Mouse (Mus musculus): ENCODE measurements around the gene Rab11fip2. TPM values are rescaled to one million over a fixed set of nuclear protein-coding genes. Genes with fewer than 3 reads are reported as not detected.

Rab11fip2 gene
- total and polyA plus RNA-seq, 3 experiments, result 4.2 to 114 (median 4.9) TPM

DNA sequence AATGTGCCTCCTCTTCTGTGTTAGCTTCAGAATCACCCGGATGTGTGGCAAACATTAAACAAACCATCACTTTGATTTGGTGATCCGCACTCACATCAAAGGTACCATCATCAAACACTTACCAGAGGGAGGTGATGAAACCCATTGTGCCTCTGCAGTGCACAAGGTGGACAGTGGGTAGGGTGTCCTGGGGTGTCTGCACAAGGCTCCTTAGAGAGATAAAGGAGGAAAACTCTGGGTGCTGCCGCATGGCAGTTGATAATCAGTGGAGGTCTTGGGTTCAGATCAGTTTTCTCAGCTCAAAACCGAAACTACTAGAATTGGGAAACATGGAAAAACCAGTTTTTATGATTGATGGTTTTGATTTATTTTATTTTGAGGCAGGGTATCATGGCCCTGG is 54.1 kb downstream of the Rab11fip2 start:
- Histone ChIP-seq H3K79me2 (ENCODE audit: control insufficient read depth, insufficient read depth, low read length, poor library complexity) (no peaks in the 10 kb centered on the region), H3K36me3 (ENCODE audit: control insufficient read depth in 1 of 2, insufficient read depth in 2 of 2, low read length in 2 of 2) (no peaks in the 10 kb centered on the region), H3K27ac (ENCODE audit: control insufficient read depth, low read depth, low read length) (no peak overlapping the region), H3K4me3 (ENCODE audit: control insufficient read depth in 1 of 2, insufficient read depth in 1 of 2, low read depth in 2 of 2, low read length in 2 of 2) (no peak overlapping the region), H3K27me3 (ENCODE audit: control insufficient read depth in 1 of 2, insufficient read depth in 2 of 2, low read length in 2 of 2) (no peaks in the 10 kb centered on the region; a peak in 1 of 4 replicates), H3K4me1 (ENCODE audit: control insufficient read depth in 1 of 2, insufficient read depth in 2 of 2, low read length in 2 of 2) (no peaks in the 10 kb centered on the region), H3K9ac (ENCODE audit: control insufficient read depth, low read depth, low read length, poor library complexity, severe bottlenecking) (no peak overlapping the region), H3K9me3 (replicated peaks; ENCODE audit: insufficient read depth, low read length) (0 out of 2 replicates have a peak, but pooled peaks cover 1% of the 10 kb centered on the region)
- TF ChIP-seq MAFK (IDR thresholded peaks at IDR 0.05; ENCODE audit: borderline replicate concordance, low read depth, low read length) (no peak), USF2 (IDR thresholded peaks at IDR 0.05; ENCODE audit: borderline replicate concordance in 1 of 2, insufficient read depth in 1 of 2, low read depth in 1 of 2, low read length in 2 of 2) (no peak), EP300 (IDR thresholded peaks at IDR 0.05; ENCODE audit: low read depth in 1 of 2, low read length in 2 of 2) (no peak), GATA1 (IDR thresholded peaks at IDR 0.05; ENCODE audit: low read depth, low read length) (no peak), TCF12 (IDR thresholded peaks at IDR 0.05; ENCODE audit: low read depth, low read length) (no peak), MAZ (IDR thresholded peaks at IDR 0.05; ENCODE audit: low read depth, low read length) (no peak), CHD2 (IDR thresholded peaks at IDR 0.05; ENCODE audit: low read length) (no peak), USF1 (IDR thresholded peaks at IDR 0.05; ENCODE audit: low read depth, low read length) (no peak), TBP (IDR thresholded peaks at IDR 0.05; ENCODE audit: low read depth, low read length) (no peak), ZC3H11A (IDR thresholded peaks at IDR 0.05; ENCODE audit: low read depth, low read length) (no peak), SIN3A (IDR thresholded peaks at IDR 0.05; ENCODE audit: low read length) (no peak), BHLHE40 (IDR thresholded peaks at IDR 0.05; ENCODE audit: borderline replicate concordance, low read depth, low read length) (no peak), TAL1 (IDR thresholded peaks at IDR 0.05; ENCODE audit: low read length) (no peak), KAT2A (conservative IDR thresholded peaks at IDR 0.05; ENCODE audit: low read depth, low read length) (no peak), MYC (IDR thresholded peaks at IDR 0.05; ENCODE audit: low read depth, low read length) (no peak), MXI1 (IDR thresholded peaks at IDR 0.05; ENCODE audit: low read depth, low read length) (no peak), POLR2A (IDR thresholded peaks at IDR 0.05; ENCODE audit: control insufficient read depth in 1 of 2, insufficient read depth in 1 of 2, low read depth in 1 of 2, low read length in 2 of 2, poor library complexity in 1 of 2) (no peak), RCOR1 (IDR thresholded peaks at IDR 0.05; ENCODE audit: low read depth, low read length) (no peak), JUND (IDR thresholded peaks at IDR 0.05; ENCODE audit: low read depth, low read length) (no peak), NELFE (IDR thresholded peaks at IDR 0.05; ENCODE audit: low read depth, low read length) (no peak)
- no peak for DNase-seq (ENCODE audit: low read depth, low spot score)

GRCm38 (mm10) chr19:59888846-59889245 is 54.6 kb downstream of the Rab11fip2 start:
- H3K4me1 ChIP-seq (ENCODE audit: control insufficient read depth in 1 of 2, insufficient read depth in 2 of 2, low read length in 2 of 2), result no peaks in the 10 kb centered on the region
- H3K9ac ChIP-seq (ENCODE audit: control insufficient read depth, low read depth, low read length, poor library complexity, severe bottlenecking), result no peak overlapping the region
- H3K79me2 ChIP-seq (ENCODE audit: control insufficient read depth, insufficient read depth, low read length, poor library complexity), result no peaks in the 10 kb centered on the region
- 0 out of 2 replicates have a peak, but pooled peaks cover 1% of the 10 kb centered on the region for H3K9me3 ChIP-seq (replicated peaks; ENCODE audit: insufficient read depth, low read length)
- no peak overlapping the region for H3K4me3 ChIP-seq (ENCODE audit: control insufficient read depth in 1 of 2, insufficient read depth in 1 of 2, low read depth in 2 of 2, low read length in 2 of 2)
- TF ChIP-seq TCF12 (IDR thresholded peaks at IDR 0.05; ENCODE audit: low read depth, low read length) (no peak), NELFE (IDR thresholded peaks at IDR 0.05; ENCODE audit: low read depth, low read length) (no peak), POLR2A (IDR thresholded peaks at IDR 0.05; ENCODE audit: control insufficient read depth in 1 of 2, insufficient read depth in 1 of 2, low read depth in 1 of 2, low read length in 2 of 2, poor library complexity in 1 of 2) (no peak), E2F4 (IDR thresholded peaks at IDR 0.05; ENCODE audit: borderline replicate concordance, low read depth, low read length) (no peak), MAFK (IDR thresholded peaks at IDR 0.05; ENCODE audit: borderline replicate concordance, low read depth, low read length) (no peak), CTCF (IDR thresholded peaks at IDR 0.05 in 2 of 3, conservative IDR thresholded peaks at IDR 0.05 in 1 of 3; ENCODE audit: control insufficient read depth in 1 of 3, insufficient read depth in 1 of 3, low read depth in 2 of 3, low read length in 3 of 3, poor library complexity in 1 of 3, severe bottlenecking in 1 of 3) (no peak), ELF1 (IDR thresholded peaks at IDR 0.05; ENCODE audit: low read depth, low read length) (no peak)
- H3K36me3 ChIP-seq (ENCODE audit: control insufficient read depth in 1 of 2, insufficient read depth in 2 of 2, low read length in 2 of 2), result no peaks in the 10 kb centered on the region
- DNase-seq (ENCODE audit: low read depth, low spot score), result no peak
- H3K27me3 ChIP-seq (ENCODE audit: control insufficient read depth in 1 of 2, insufficient read depth in 2 of 2, low read length in 2 of 2), result no peaks in the 10 kb centered on the region; a peak in 1 of 4 replicates
- no peak overlapping the region for H3K27ac ChIP-seq (ENCODE audit: control insufficient read depth, low read depth, low read length)

Data from MEL (cell line).